Mouse (Mus musculus) heart, adult 9 months (tissue): ENCODE measurements at regions not wholly inside any gene's neighbourhood (a gene's known extent, or its start where the extent isn't known, plus 50 kb on each side); places are given as distances from the start of the nearest gene placed in this dataset.
"Not testable (repeated sequence)": the region's sequence is repeated elsewhere in the genome, so short reads cannot be mapped to it uniquely, and the experiment has no call there.

Experiments
- DNase-seq, 2 experiments: peaks; one replicate each; pipeline ENCODE4 v3.0.0; 2022; ENCODE audit warnings: low spot score in 2 of 2

DNA sequence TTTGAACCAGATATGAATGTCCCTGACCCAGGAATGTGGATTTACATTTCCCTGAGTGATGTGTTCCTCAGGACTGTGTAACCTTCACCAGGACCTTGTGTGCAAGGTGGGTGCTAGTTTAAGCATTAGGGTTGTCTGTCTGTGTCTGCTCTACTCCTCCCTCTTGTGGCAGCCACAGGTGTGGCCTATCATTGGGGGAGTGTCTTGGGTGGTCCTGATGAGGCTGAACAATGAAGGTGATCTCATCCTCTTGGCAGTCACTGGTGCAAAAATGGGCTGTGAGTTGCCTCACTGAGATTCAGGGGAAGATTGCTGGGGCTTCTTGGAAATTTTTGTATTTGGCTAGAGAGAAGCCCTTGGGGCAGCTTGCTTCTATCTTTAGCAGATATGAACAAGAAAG lies 179.4 kb upstream of the Ube2e1 start:
- DNase-seq: no peak

DNA sequence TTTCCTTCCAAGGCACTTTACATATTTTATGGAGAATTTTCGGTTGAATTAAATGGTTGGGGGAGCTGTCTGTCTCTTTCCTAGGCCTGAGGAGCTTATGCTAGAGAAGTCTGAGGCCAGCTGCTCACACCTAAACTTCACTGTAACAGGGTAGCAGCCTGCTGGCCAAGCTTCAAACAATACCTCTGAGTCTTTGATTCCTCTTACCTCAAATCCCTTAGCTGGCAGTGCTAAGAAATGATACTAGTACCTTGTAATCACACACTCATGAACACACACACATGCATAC lies 176.6 kb upstream of the Ube2e1 start:
- DNase-seq: no peak

DNA sequence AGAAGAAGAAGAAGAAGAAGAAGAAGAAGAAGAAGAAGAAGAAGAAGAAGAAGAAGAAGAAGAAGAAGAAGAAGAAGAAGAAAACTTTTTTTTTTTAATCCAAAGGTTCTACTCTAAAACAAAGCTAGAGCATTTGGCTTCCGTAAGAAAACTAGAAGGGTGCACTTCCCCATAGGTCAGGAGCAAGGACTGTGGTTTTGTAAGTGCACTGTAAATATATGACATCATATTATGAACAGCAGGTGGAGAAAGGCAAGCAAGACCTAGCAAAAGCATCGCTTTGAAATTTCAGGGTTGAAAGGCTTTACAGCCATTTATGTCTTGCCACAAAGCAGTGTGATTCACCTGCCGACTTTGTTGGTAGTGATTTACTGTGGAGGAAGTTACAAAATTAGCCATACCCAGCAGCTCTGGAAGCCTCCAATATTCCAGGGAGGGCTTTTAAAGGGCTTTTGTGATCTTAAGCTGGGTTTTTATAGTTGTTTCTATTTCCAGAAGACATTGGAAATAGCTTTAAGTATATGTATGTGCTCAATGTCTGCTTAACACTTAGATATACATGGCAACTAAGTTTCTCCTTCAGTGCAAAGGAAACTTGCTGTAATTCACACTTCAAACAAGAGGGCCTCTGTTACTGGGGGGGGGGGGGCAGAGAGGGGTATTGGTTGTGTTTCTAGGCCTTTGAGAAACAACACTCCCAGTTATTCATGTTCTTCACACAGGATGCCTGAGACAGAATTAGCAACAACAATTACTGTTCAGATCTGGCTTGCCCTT lies 176.1 kb upstream of the Ube2e1 start:
- no peak for DNase-seq

DNA sequence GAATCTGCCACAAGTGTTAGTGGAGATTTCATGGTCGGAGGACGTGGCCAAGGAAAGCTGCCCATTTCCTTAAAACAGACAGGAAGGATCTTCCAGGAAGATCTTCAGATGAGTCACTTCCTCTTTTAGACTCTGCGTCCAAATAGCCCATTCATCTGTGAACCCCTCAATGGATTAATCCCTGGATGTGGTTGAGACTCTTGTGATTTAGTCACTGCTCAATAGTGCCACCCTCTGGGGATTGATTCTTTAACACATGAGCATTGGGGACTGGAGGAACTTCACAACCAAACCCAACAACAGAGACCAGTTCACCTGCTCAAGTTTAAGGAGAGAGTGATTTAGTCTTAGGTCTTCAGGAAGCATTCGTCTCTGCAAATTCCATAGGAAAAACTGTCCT lies 174.5 kb upstream of the Ube2e1 start:
- DNase-seq: no peak

DNA sequence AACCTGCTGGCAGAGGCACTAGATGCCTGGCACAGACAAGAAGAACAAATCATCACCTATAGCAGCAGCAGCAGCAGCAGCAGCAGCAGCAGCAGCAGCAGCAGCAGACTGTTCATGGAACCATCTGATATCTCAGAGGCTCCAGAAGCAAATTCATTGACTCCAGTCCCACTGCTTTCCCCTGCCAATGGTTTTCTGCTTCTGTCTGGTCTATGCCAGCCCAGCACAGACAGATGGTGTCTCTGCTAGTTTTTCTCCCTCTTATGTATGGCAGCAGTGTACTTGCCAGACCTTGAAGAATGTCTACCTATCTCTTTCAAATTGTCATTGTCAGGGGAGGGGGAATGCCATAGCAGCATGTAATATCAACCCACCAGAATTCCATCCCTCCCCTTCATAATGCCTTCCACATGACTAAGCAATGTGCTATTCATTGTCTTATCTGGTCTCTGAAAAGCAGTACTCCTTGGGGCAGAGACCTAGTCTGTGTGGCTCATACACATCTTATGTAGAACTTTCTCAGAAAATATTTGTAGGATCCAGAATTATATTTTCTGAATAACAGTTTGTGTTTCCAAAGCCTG lies 168.7 kb upstream of the Ube2e1 start:
- no peak for DNase-seq

DNA sequence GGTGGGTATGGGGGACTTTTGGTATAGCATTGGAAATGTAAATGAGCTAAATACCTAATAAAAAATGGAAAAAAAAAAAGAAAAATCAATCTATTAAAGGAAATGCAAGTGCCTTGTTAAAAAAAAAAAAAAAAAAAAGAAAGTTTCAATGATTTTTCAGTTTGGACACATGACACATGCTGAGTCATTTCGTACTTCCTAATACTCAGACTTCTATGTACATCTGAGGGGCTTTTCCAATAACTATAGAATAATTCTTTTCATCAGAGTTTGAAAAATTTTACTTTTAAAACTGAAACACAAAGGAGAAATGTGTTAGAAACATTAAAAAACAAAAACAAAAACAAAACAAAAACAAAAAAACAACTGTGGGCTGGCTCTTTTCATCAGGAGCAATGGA lies 162.4 kb upstream of the Ube2e1 start:
- no peak for DNase-seq

DNA sequence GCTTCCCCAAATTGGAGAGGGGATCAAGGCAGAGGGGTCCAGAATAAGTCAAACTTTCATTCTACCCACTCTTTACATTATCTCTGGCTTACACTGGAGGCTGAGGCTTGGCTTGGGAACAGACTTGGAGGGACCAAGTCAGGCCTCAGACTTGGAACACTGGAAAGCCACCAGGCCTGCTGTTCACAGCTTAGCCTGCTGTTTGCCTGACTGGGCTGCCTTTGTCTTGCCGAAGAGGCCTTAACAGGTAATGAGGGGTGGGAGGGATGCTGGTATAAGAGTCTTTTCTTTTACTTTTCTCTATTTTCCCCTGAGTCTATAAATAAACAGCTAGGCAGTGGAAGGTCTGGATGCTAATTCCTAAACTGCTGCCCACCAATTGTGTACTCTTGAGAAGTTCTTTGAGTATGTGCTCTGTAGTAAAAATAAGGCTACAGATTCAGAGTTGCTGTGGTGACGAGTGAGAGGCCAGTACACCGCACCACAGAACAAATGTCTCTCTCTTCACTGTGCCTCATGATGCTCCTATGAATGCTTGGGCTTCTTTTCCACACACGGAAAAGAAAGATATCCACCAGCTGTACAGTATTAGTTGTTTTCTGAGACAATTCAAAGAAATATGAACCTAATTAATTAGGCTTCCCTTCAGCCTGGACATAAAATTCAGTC lies 154.6 kb upstream of the Ube2e1 start:
- DNase-seq: no peak

DNA sequence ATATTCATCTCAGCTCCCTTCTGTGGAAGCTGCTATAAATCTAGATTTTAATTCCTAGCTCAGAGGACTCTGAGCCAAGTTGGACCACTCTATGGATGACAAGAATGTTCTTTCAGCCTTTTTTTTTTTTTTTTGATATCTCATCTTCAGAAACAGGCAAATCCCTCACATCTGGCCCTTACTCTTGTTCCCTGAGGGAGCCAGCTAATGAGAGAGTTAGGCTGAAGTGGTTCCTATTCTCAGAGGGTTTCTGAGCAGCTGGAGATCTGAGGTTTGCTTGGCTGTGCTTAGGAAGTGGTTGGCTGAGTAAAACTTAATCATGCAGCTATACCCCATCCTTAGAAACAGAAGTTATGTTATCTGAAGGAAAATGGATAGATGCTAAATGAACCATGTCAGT lies 153.9 kb upstream of the Ube2e1 start:
- no peak for DNase-seq

DNA sequence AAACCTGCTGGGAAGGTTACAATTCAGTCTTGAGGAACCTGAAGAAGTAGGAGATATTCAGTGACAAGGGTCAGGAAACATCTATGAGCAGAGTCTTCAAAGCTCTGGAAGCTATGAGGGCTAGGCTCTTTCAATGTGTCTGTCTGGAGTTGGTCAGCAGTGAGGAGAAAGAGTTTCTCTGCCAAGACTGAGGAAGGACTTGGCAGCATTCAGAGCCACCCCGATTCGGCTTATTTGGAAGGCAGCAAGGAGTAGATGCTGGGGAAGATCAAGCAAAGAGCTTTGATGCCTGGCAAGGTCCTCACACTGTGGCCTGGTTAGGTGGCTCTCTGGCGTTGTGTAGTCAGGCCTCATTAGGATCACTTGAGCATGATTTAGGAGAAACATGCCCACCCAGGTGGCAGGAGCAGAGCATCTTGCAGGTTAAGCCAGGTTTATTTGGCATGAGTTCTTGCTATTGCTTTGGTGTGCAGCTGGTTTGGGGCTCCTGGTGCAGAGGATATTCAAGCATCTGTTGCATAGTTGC lies 145.2 kb upstream of the Ube2e1 start:
- no peak for DNase-seq

DNA sequence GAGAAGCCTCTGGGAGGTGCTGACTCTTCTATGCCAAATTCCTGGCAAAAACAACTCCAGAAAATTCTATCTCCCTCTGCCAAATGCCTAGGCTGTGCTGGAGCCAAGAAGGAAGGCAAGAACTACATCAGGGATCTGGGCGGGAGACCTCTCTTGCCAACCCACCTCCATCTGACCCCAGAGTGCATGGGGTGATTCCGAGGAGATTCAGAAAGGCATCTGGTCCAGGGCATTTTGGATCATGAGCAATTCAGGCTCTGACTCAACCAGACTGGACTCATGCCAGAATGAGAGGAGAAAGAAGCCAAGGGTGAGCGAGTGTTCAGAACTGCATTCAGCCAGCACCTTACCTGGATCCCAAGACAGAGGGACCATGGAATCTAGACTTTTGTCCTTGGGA lies 137.0 kb upstream of the Ube2e1 start:
- peak; percentile 27 to 51 for DNase-seq

DNA sequence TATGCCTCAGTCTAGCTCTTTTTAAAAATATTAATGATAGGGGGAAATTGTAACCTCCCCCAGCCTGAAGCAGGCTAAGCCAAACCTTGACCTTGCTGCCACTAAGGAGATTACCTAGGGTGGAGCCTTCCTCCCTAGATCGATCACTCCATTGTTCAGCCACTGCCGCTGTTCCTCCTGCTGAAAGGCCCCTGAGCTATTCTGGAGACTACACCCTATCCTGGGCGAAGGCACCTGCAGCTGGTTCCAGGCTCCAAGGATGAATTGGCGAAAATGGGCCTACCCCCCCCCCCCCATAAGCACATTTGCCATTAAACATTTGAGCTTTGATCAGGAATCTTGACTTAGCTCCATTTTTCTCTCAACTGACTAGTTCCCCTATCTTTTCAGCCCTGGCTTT lies 135.2 kb upstream of the Ube2e1 start:
- DNase-seq: not testable (repeated sequence)

DNA sequence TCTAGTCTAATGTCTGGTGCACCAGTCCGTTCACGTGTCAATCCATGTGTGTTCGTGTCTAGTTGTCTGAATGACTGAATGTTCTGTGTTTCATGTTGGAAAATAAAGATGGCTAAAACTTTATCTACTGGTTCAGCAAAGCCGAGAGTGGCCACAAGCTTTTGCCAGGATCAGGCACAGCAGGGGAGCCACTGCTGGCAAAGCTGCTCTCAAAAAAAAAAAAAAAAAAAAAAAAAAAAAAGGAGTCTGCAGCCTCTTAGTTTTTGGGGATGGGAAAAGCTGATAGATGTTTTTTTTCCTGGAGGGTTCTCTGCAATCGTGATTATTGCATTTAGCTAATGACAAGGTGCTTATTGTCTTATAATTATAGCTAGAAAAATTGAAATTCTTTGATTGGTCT lies 132.5 kb upstream of the Ube2e1 start:
- DNase-seq: not testable (repeated sequence)

DNA sequence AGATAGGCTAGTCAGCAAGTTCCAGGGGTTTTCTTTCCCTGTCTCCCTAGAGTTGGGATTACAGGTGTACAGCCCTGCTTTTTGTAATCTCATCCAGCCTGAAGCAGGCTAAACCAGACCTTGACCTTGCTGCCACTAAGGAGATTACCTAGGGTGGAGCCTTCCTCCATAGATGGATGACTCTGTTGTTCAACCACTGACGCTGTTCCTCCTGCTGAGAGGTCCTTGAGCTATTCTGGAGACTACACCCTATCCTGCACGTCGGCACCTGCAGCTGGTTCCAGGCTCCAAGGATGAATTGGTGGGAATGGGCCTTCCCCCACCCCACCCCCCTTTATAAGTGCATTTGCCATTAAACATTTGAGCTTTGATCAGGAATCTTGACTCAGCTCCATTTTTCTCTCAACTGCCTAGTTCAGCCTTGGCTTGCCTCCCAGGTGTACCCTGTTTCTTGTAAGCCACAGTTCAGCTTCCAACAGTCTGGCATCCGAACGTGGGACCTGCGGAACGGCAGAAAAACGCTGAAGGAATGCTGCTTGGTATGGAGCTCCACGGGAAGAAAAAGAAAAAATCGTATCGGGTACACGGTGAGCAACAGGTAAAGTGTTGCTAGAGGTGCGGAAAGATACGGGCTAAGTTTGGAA lies 131.7 kb upstream of the Ube2e1 start:
- no peak for DNase-seq

DNA sequence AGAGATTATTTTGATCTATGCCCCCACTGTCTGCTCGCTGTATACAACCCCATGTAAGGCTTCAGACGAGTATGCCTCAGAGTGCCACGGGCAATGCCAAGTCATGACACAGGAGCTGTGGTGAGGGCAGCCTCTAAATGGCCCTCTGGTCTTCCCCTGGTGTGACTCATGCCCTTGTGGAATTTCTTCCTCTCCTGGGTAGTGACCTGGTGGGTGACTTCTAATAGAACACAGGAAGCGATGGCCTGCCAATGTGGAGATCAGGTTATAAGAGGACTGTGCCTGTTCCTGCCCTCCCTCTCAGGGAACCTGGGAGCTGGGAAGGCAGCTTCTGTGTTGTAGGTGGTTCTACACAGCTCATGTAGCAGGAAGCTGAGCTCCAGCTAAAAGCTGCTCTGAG lies 130.7 kb upstream of the Ube2e1 start:
- no peak for DNase-seq

DNA sequence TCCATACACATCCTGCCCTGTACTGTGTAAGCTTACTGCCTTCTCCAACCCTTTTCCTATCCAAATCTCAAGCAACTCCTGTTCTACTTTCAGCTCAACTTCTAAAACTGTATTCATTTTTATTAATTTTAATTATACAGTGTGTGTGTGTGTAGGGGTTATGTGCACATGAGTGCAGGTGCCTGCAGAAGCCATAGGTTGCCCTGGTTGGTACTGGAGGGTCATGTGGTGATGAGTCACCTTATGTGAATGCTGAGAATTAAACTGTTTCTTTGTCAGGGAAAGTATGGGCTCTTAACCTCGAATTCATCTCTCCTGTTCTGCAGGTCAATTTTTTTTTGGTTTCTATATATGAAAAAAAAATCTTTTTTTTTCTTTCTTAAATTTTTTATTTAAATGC lies 117.0 kb upstream of the Ube2e1 start:
- DNase-seq: no peak

DNA sequence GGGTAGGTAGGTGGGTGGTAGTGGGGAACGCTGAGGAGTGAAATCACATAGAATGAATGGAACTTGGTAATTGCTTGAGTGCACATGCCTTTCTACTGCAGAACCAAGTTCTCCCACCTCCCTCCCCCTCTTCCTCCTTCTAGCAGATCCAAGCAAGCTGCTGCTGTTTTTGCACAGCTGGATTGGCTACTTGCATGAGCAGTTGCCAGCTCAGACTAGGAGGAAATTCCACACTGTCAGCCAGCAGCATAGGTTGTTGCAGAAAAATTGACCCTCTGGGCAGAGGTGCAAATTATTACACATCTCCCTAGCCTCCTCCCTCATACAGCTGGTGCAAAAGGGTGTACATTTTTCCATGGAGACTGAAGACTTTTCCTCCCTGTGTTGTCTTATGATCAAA lies 112.8 kb upstream of the Ube2e1 start:
- peak; percentile 37 to 46 for DNase-seq

DNA sequence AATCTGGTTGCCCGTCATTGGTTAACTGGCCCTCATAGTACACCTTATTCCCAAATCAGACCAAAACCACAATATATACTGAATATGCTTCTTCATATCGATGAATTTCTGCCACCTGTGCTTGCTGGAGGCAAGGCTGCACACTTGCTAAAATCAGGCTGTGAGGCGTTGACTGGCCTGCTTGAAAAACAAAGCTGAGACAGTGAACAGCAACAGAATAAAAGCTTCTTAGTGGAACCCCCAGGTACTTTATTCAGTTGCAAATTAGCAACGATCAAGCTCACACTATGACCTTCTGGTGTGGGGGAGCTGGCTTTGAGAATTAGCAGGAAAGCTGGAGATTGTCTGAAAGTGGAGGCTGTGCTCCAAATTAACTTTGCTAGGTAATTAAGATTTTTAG lies 97.3 kb upstream of the Ube2e1 start:
- not testable (repeated sequence) for DNase-seq

DNA sequence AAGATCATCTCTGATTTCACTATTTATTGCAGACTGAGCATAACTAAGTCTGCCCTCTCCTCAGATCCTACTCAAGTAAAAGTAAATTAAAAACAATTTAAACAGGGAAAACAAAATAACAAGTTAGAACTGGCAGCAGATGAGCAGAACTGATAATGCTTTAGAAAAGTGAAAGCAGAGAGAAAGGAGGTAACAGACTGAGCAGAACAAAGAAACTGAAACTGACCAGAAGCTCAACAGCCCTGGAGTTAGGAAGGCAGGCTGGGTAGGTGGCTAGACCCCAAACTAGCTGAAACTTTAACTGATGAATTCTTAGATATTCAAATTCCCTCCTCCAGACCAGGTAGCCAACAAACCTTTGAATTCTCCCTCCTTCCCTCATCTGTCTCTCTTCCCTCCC lies 94.2 kb upstream of the Ube2e1 start:
- DNase-seq: no peak

DNA sequence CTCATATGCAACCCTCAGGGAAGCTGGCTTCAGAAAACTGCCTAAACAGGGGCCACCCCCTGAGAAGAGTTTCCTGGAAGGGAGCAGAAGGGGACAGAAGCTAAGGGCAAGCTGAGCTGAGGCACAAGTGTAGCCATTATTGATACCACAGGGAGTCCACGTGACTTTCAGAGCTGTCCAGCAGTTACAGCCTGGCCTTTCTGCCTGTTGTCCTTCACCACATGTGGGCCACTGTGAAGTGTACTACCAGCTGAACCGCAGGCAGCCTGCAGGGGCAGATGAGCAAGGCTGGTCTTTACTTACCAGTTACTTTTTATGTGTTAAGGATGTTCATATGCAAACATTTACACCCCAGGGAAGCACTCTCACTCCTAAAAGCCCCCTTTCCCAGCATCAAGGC lies 85.2 kb upstream of the Ube2e1 start:
- DNase-seq: no peak

DNA sequence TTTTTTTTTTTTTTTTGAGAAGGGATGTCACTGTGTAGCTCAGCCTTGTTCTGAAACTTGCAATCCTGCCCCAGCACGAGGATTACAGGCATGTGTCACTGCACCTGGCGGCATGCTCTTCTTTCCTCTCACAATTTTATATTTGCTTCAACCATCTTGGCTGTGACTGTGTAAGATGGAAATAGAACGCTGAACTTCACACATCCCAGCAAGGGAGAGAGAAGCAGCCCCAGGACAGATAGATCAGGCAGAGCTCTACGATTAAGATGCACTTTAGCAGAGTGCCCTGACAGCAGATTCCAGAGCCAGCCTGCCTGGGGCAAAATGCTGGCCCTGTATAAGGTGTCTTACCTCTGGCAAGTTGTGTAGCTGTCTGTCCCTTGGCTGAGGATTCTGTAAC lies 84.7 kb upstream of the Ube2e1 start:
- no peak for DNase-seq

DNA sequence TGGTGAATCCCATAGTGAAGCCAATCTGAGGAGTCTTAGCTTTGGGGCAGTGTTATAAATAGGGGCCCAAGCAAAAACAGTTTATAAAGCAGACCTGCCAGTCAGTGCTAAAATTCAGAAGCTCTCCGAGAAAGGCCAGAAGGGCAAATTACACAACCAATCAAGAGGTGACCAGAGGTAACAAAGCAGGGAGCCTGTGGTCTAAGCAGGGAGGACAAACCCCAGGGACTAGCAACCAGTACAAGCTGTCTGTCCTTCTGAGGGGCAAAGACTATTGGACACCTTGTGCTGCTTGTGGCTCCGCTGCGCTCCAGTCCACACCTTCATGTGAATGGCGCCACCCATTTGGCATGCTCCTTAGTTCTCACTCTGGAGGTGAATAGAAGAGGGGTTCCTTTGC lies 67.3 kb upstream of the Ube2e1 start:
- DNase-seq: no peak

DNA sequence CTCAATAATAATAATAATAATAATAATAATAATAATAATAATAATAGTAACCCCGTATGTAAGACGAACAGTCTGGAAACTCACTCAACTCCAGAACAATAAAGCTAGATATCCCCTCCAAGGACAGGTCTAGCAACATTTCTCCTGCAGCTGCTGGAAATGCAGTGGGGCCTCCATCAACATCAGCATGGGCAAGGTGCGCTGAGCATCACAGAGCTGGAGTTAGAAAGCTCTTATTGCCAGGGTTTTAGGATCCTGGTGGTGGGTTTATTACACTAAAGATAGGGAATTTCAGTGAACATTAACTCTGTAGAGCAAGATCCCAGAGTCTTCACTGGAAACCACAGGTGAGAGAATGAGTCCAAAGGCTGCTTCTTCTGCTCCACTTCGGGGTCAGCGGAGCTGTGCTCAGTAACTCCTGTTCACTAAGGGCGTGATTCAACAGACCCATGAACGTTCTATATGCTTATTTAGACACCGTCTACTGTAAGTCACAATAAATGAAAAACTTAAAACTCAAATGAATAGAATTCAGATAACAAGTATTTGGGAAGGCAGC lies 64.6 kb upstream of the Ube2e1 start:
- no peak for DNase-seq
